Mouse (Mus musculus): ENCODE results near the gene Ifi204. TPM values are rescaled to one million over a fixed set of nuclear protein-coding genes. Genes with fewer than 3 reads are reported as not detected.
"Not testable (repeated sequence)": the region's sequence is repeated elsewhere in the genome, so short reads cannot be mapped to it uniquely, and the experiment has no call there.

Ifi204 gene
- polyA plus RNA-seq, 1 experiment from 2014 or later = 1.3 TPM

GRCm38 (mm10) chr1:173740537-173740936 lies 26.2 kb downstream of the Ifi204 start:
- no peak overlapping the region for H3K4me2 ChIP-seq (replicated peaks)
- H3K27ac ChIP-seq = no peak overlapping the region
- H3K4me3 ChIP-seq (replicated peaks; ENCODE audit: low read length) = no peak overlapping the region
- no peaks in the 10 kb centered on the region for H3K36me3 ChIP-seq (replicated peaks; ENCODE audit: control insufficient read depth, insufficient read depth)
- no peaks in the 10 kb centered on the region for H3K4me1 ChIP-seq (replicated peaks; ENCODE audit: control insufficient read depth, insufficient read depth, low read length)
- ATAC-seq (ENCODE audit: low FRiP score) = no peak
- no peaks in the 10 kb centered on the region for H3K27me3 ChIP-seq (ENCODE audit: control insufficient read depth, insufficient read depth, low read length)
- H3K9me3 ChIP-seq (ENCODE audit: control insufficient read depth, low read length) = no peaks in the 10 kb centered on the region
- DNase-seq (ENCODE audit: low spot score) = no peak
- H3K9ac ChIP-seq = no peak overlapping the region

- Histone ChIP-seq H3K27me3 (ENCODE audit: control insufficient read depth, insufficient read depth, low read length) (no peaks in the 10 kb centered on the region), H3K27ac (no peak overlapping the region), H3K4me1 (replicated peaks; ENCODE audit: control insufficient read depth, insufficient read depth, low read length) (no peaks in the 10 kb centered on the region), H3K9ac (no peak overlapping the region), H3K9me3 (ENCODE audit: control insufficient read depth, low read length) (no peaks in the 10 kb centered on the region), H3K4me2 (replicated peaks) (no peak overlapping the region), H3K36me3 (replicated peaks; ENCODE audit: control insufficient read depth, insufficient read depth) (no peaks in the 10 kb centered on the region), H3K4me3 (replicated peaks; ENCODE audit: low read length) (no peak overlapping the region)
- no peak for DNase-seq (ENCODE audit: low spot score)
- no peak for ATAC-seq (ENCODE audit: low FRiP score)
- WGBS = 81% methylated on average over 2 of the region's 2 CpGs
Measured at GRCm38 (mm10) chr1:173736986-173737385, 29.8 kb downstream of the Ifi204 start.

- 90% methylated on average over 4 of the region's 4 CpGs for WGBS
- not testable (repeated sequence) for H3K27ac ChIP-seq; H3K4me1 ChIP-seq (replicated peaks; ENCODE audit: control insufficient read depth, insufficient read depth, low read length); ATAC-seq (ENCODE audit: low FRiP score); H3K4me3 ChIP-seq (replicated peaks; ENCODE audit: low read length); H3K9me3 ChIP-seq (ENCODE audit: control insufficient read depth, low read length); H3K36me3 ChIP-seq (replicated peaks; ENCODE audit: control insufficient read depth, insufficient read depth); H3K4me2 ChIP-seq (replicated peaks); H3K27me3 ChIP-seq (ENCODE audit: control insufficient read depth, insufficient read depth, low read length); DNase-seq (ENCODE audit: low spot score); H3K9ac ChIP-seq
Measured at GRCm38 (mm10) chr1:173735015-173735414, 31.7 kb downstream of the Ifi204 start.

- Histone ChIP-seq H3K4me3 (replicated peaks; ENCODE audit: low read length) (no peak overlapping the region), H3K27me3 (ENCODE audit: control insufficient read depth, insufficient read depth, low read length) (no peaks in the 10 kb centered on the region), H3K9me3 (ENCODE audit: control insufficient read depth, low read length) (no peaks in the 10 kb centered on the region), H3K4me1 (replicated peaks; ENCODE audit: control insufficient read depth, insufficient read depth, low read length) (no peaks in the 10 kb centered on the region), H3K27ac (no peak overlapping the region), H3K9ac (no peak overlapping the region), H3K36me3 (replicated peaks; ENCODE audit: control insufficient read depth, insufficient read depth) (no peaks in the 10 kb centered on the region), H3K4me2 (replicated peaks) (no peak overlapping the region)
- ATAC-seq (ENCODE audit: low FRiP score) (no peak), DNase-seq (ENCODE audit: low spot score) (no peak)
- 42% methylated on average over 7 of the region's 7 CpGs for WGBS
Measured at GRCm38 (mm10) chr1:173733219-173733618, 33.5 kb downstream of the Ifi204 start.

Other genes starting within 250 kb of the Ifi204 start
- not detected in 2 replicates for gene Ifi214, start 231.0 kb downstream of the Ifi204 start, polyA plus RNA-seq (2014; fragmentation: Nextera tagmentation; extraction: Ambion mirVana)
- 0.07 TPM in 1 of 2 replicates, not detected in the other for gene Ifi213, start 167.7 kb downstream of the Ifi204 start, polyA plus RNA-seq (2014; fragmentation: Nextera tagmentation; extraction: Ambion mirVana)
- gene Ifi209, start 136.0 kb downstream of the Ifi204 start, polyA plus RNA-seq (2014; fragmentation: Nextera tagmentation; extraction: Ambion mirVana) = 0.09 and 0.39 TPM in 2 replicates
- gene Ifi208, start 93.3 kb downstream of the Ifi204 start, polyA plus RNA-seq (2014; fragmentation: Nextera tagmentation; extraction: Ambion mirVana) = not detected in 2 replicates
- gene Ifi207, start 25.2 kb downstream of the Ifi204 start, polyA plus RNA-seq (2014; fragmentation: Nextera tagmentation; extraction: Ambion mirVana) = 0.53 and 0.64 TPM in 2 replicates
- gene Ifi211, start 146.1 kb upstream of the Ifi204 start, polyA plus RNA-seq (2014; fragmentation: Nextera tagmentation; extraction: Ambion mirVana) = 0.37 and 0.59 TPM in 2 replicates
- gene Mndal, start 175.5 kb upstream of the Ifi204 start, polyA plus RNA-seq (2014; fragmentation: Nextera tagmentation; extraction: Ambion mirVana) = 0.99 and 1.4 TPM in 2 replicates
- gene Ifi203, start 175.7 kb upstream of the Ifi204 start, polyA plus RNA-seq (2014; fragmentation: Nextera tagmentation; extraction: Ambion mirVana) = 0.51 and 1.2 TPM in 2 replicates
- not detected in 2 replicates for gene Ifi202b, start 215.8 kb upstream of the Ifi204 start, polyA plus RNA-seq (2014; fragmentation: Nextera tagmentation; extraction: Ambion mirVana)

All from hindbrain, embryonic 14.5 days (tissue).